Mouse (Mus musculus): ENCODE data around the gene Agbl5. TPM values are rescaled to one million over a fixed set of nuclear protein-coding genes. Genes with fewer than 3 reads are reported as not detected.

Gene Agbl5
- polyA plus RNA-seq, 1 experiment from 2014 or later = 34.0 TPM

- no peak overlapping the region for H3K9ac ChIP-seq (replicated peaks; ENCODE audit: low read depth, low read length)
- ATAC-seq (ENCODE audit: insufficient number of reproducible peaks, insufficient read depth, low FRiP score, low read depth) = peak; percentile 55; the same call in 1 of the 2 replicates
Measured at GRCm38 (mm10) chr5:30863852-30864251, 24.6 kb upstream of the Agbl5 start.

GRCm38 (mm10) chr5:30864322-30864721, 24.2 kb upstream of the Agbl5 start:
- WGBS = 37% methylated on average over 15 of the region's 15 CpGs
- no peak overlapping the region for H3K4me2 ChIP-seq (replicated peaks; ENCODE audit: low read depth, low read length)
- H3K36me3 ChIP-seq (ENCODE audit: control insufficient read depth, insufficient read depth, low read length) = no peaks in the 10 kb centered on the region
- H3K9ac ChIP-seq (replicated peaks; ENCODE audit: low read depth, low read length) = no peak overlapping the region
- H3K4me1 ChIP-seq (ENCODE audit: control insufficient read depth, insufficient read depth, low read length) = no peaks in the 10 kb centered on the region
- H3K27ac ChIP-seq (ENCODE audit: low read length) = no peak overlapping the region
- no peak for ATAC-seq (ENCODE audit: insufficient number of reproducible peaks, insufficient read depth, low FRiP score, low read depth)
- H3K9me3 ChIP-seq (ENCODE audit: control insufficient read depth, low read depth, low read length) = no peaks in the 10 kb centered on the region; the same call in 1 of the 2 replicates
- no peak overlapping the region for H3K4me3 ChIP-seq (ENCODE audit: low read depth, low read length)
- H3K27me3 ChIP-seq (ENCODE audit: control insufficient read depth, insufficient read depth, low read length) = no peaks in the 10 kb centered on the region

More at GRCm38 (mm10) chr5:30863852-30864251, 24.6 kb upstream of the Agbl5 start:
- no peaks in the 10 kb centered on the region for H3K27me3 ChIP-seq (ENCODE audit: control insufficient read depth, insufficient read depth, low read length)
- H3K36me3 ChIP-seq (ENCODE audit: control insufficient read depth, insufficient read depth, low read length) = no peaks in the 10 kb centered on the region
- no peak overlapping the region for H3K27ac ChIP-seq (ENCODE audit: low read length)
- WGBS = 34% methylated on average over 4 of the region's 4 CpGs
- H3K4me3 ChIP-seq (ENCODE audit: low read depth, low read length) = no peak overlapping the region
- H3K9me3 ChIP-seq (ENCODE audit: control insufficient read depth, low read depth, low read length) = no peaks in the 10 kb centered on the region; the same call in 1 of the 2 replicates
- H3K4me2 ChIP-seq (replicated peaks; ENCODE audit: low read depth, low read length) = no peak overlapping the region
- no peaks in the 10 kb centered on the region for H3K4me1 ChIP-seq (ENCODE audit: control insufficient read depth, insufficient read depth, low read length)

GRCm38 (mm10) chr5:30866871-30867270, 21.6 kb upstream of the Agbl5 start:
- H3K4me1 ChIP-seq (ENCODE audit: control insufficient read depth, insufficient read depth, low read length) = peaks cover 6% of the 10 kb centered on the region
- H3K4me3 ChIP-seq (ENCODE audit: low read depth, low read length) = no peak overlapping the region
- no peak overlapping the region for H3K9ac ChIP-seq (replicated peaks; ENCODE audit: low read depth, low read length)
- H3K36me3 ChIP-seq (ENCODE audit: control insufficient read depth, insufficient read depth, low read length) = peaks cover 8% of the 10 kb centered on the region
- H3K27ac ChIP-seq (ENCODE audit: low read length) = no peak overlapping the region
- ATAC-seq (ENCODE audit: insufficient number of reproducible peaks, insufficient read depth, low FRiP score, low read depth) = no peak
- no peaks in the 10 kb centered on the region for H3K27me3 ChIP-seq (ENCODE audit: control insufficient read depth, insufficient read depth, low read length)
- H3K9me3 ChIP-seq (ENCODE audit: control insufficient read depth, low read depth, low read length) = no peaks in the 10 kb centered on the region
- no peak overlapping the region for H3K4me2 ChIP-seq (replicated peaks; ENCODE audit: low read depth, low read length)
- WGBS = 87% methylated on average over 3 of the region's 3 CpGs

GRCm38 (mm10) chr5:30867712-30868111, 20.8 kb upstream of the Agbl5 start, which contains the start of gene Tmem214:
Tmem214 (plus strand) TSS chr5:30868012.
- WGBS = 88% methylated on average over 3 of the region's 3 CpGs
- peak within 1 kb of the TSS; percentile 59; the same call in 1 of the 2 replicates for H3K4me2 ChIP-seq (replicated peaks; ENCODE audit: low read depth, low read length)
- no peak within 1 kb of the TSS for H3K27ac ChIP-seq (ENCODE audit: low read length)

GRCm38 (mm10) chr5:30868981-30869380, 19.5 kb upstream of the Agbl5 start:
- Histone ChIP-seq H3K4me1 (ENCODE audit: control insufficient read depth, insufficient read depth, low read length) (peaks cover 6% of the 10 kb centered on the region), H3K27ac (ENCODE audit: low read length) (peak overlapping the region; percentile 44; the same call in 1 of the 2 replicates), H3K9me3 (ENCODE audit: control insufficient read depth, low read depth, low read length) (no peaks in the 10 kb centered on the region), H3K36me3 (ENCODE audit: control insufficient read depth, insufficient read depth, low read length) (peaks cover 29% of the 10 kb centered on the region), H3K4me2 (replicated peaks; ENCODE audit: low read depth, low read length) (peak overlapping the region; percentile 59), H3K4me3 (ENCODE audit: low read depth, low read length) (peak overlapping the region; percentile 94), H3K27me3 (ENCODE audit: control insufficient read depth, insufficient read depth, low read length) (no peaks in the 10 kb centered on the region), H3K9ac (replicated peaks; ENCODE audit: low read depth, low read length) (0 out of 2 replicates have a peak overlapping the region, but pooled peaks have one; percentile 25)
- ATAC-seq (ENCODE audit: insufficient number of reproducible peaks, insufficient read depth, low FRiP score, low read depth) = no peak
- 20% methylated on average over 9 of the region's 9 CpGs for WGBS

More at GRCm38 (mm10) chr5:30867712-30868111, 20.8 kb upstream of the Agbl5 start, which contains the start of gene Tmem214:
- H3K4me3 ChIP-seq (ENCODE audit: low read depth, low read length) = no peak within 1 kb of the TSS
- ATAC-seq (ENCODE audit: insufficient number of reproducible peaks, insufficient read depth, low FRiP score, low read depth) = no peak
- no peak within 1 kb of the TSS for H3K9ac ChIP-seq (replicated peaks; ENCODE audit: low read depth, low read length)
- H3K36me3 ChIP-seq (ENCODE audit: control insufficient read depth, insufficient read depth, low read length) = peaks cover 16% of the 10 kb centered on the region
- no peaks in the 10 kb centered on the region for H3K27me3 ChIP-seq (ENCODE audit: control insufficient read depth, insufficient read depth, low read length)
- no peaks in the 10 kb centered on the region for H3K9me3 ChIP-seq (ENCODE audit: control insufficient read depth, low read depth, low read length)
- peaks cover 6% of the 10 kb centered on the region for H3K4me1 ChIP-seq (ENCODE audit: control insufficient read depth, insufficient read depth, low read length)

GRCm38 (mm10) chr5:30869405-30870130, 18.9 kb upstream of the Agbl5 start:
- H3K4me1 ChIP-seq (ENCODE audit: control insufficient read depth, insufficient read depth, low read length) = peaks cover 6% of the 10 kb centered on the region
- WGBS = under 1% methylated on average over 63 of the region's 63 CpGs
- H3K4me2 ChIP-seq (replicated peaks; ENCODE audit: low read depth, low read length) = peak overlapping the region; percentile 59
- no peaks in the 10 kb centered on the region for H3K9me3 ChIP-seq (ENCODE audit: control insufficient read depth, low read depth, low read length)
- no peaks in the 10 kb centered on the region for H3K27me3 ChIP-seq (ENCODE audit: control insufficient read depth, insufficient read depth, low read length)
- H3K36me3 ChIP-seq (ENCODE audit: control insufficient read depth, insufficient read depth, low read length) = peaks cover 35% of the 10 kb centered on the region
- peak overlapping the region; percentile 71; the same call in 1 of the 2 replicates for H3K27ac ChIP-seq (ENCODE audit: low read length)
- peak overlapping the region; percentile 94 for H3K4me3 ChIP-seq (ENCODE audit: low read depth, low read length)
- peak; percentile 93 for ATAC-seq (ENCODE audit: insufficient number of reproducible peaks, insufficient read depth, low FRiP score, low read depth)
- H3K9ac ChIP-seq (replicated peaks; ENCODE audit: low read depth, low read length) = peak overlapping the region; percentile 87

- Histone ChIP-seq H3K9ac (replicated peaks; ENCODE audit: low read depth, low read length) (peak overlapping the region; percentile 87), H3K9me3 (ENCODE audit: control insufficient read depth, low read depth, low read length) (no peaks in the 10 kb centered on the region), H3K4me1 (ENCODE audit: control insufficient read depth, insufficient read depth, low read length) (peaks cover 6% of the 10 kb centered on the region), H3K36me3 (ENCODE audit: control insufficient read depth, insufficient read depth, low read length) (peaks cover 40% of the 10 kb centered on the region), H3K27me3 (ENCODE audit: control insufficient read depth, insufficient read depth, low read length) (no peaks in the 10 kb centered on the region), H3K4me3 (ENCODE audit: low read depth, low read length) (peak overlapping the region; percentile 94), H3K4me2 (replicated peaks; ENCODE audit: low read depth, low read length) (peak overlapping the region; percentile 59), H3K27ac (ENCODE audit: low read length) (peak overlapping the region; percentile 71; the same call in 1 of the 2 replicates)
- WGBS = 17% methylated on average over 2 of the region's 2 CpGs
- ATAC-seq (ENCODE audit: insufficient number of reproducible peaks, insufficient read depth, low FRiP score, low read depth) = no peak
Measured at GRCm38 (mm10) chr5:30870131-30870406, 18.4 kb upstream of the Agbl5 start.

- Histone ChIP-seq H3K27ac (ENCODE audit: low read length) (no peak overlapping the region), H3K27me3 (ENCODE audit: control insufficient read depth, insufficient read depth, low read length) (no peaks in the 10 kb centered on the region), H3K9me3 (ENCODE audit: control insufficient read depth, low read depth, low read length) (no peaks in the 10 kb centered on the region), H3K36me3 (ENCODE audit: control insufficient read depth, insufficient read depth, low read length) (peaks cover 61% of the 10 kb centered on the region), H3K4me2 (replicated peaks; ENCODE audit: low read depth, low read length) (no peak overlapping the region), H3K4me1 (ENCODE audit: control insufficient read depth, insufficient read depth, low read length) (peaks cover 6% of the 10 kb centered on the region), H3K4me3 (ENCODE audit: low read depth, low read length) (no peak overlapping the region), H3K9ac (replicated peaks; ENCODE audit: low read depth, low read length) (no peak overlapping the region)
- ATAC-seq (ENCODE audit: insufficient number of reproducible peaks, insufficient read depth, low FRiP score, low read depth) = no peak
- 94% methylated on average over 9 of the region's 9 CpGs for WGBS
Measured at GRCm38 (mm10) chr5:30872574-30872973, 15.9 kb upstream of the Agbl5 start.
